Mouse (Mus musculus) WW6 (cell line): ENCODE data around the gene Klc4.

Experiments used
- DNase-seq: peaks from one replicate; pipeline ENCODE4 v3.0.0-alpha.2; 2013; ENCODE audit warnings: low read depth, low spot score

Gene Klc4

DNA sequence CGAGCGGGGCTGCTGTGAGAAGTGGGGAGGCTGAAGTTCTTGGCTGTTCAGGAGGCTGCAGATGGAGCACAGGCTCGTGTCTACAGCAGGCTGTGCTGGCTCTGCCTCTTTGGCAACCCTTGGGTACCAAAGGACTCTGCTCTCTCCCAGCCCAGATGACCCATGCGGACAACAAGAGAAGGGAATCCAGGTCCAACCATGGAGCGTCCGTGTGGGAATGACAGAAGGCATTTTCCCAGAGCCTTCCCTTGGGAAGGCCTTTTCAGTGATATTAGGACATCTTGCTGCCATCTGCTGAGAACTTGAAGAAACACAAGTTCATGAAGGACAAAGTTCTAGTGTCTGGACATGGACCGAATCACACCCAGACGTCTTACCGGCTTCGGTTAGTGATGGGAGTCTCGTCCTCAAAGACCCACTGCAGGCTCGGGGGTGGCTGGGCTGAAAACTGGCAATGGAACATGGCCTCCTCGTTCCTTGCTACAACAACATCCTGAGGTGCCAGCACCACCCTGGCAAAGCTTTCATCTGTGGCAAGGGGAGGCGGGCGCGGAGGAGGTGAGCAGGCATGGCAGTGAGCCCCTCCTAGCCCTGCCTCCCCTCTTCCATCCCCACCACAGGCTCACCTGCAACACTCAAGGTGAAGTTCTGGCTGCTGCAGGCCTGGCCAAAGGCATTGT, 56.0 kb downstream of the Klc4 start:
- no peak for DNase-seq

DNA sequence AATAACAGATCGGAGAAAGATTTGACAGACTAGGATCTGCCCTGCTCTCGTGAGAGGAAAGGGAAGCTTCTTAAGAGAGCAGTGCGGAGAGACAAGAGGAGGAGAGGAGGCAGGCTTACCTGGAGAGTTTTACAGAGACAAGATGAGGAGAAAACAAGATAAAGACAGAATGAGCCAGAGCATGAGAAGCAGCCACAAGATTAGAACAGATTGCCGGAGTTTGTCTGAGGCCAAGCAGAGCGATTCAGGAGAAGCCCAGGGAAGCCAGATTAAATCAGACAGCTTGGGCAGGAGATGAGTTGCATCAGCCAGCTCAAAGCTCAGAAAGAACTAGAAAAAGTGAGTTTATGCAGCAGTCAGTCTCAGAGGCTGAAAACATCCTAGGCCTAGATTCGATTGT, 56.9 kb downstream of the Klc4 start:
- DNase-seq, result no peak

DNA sequence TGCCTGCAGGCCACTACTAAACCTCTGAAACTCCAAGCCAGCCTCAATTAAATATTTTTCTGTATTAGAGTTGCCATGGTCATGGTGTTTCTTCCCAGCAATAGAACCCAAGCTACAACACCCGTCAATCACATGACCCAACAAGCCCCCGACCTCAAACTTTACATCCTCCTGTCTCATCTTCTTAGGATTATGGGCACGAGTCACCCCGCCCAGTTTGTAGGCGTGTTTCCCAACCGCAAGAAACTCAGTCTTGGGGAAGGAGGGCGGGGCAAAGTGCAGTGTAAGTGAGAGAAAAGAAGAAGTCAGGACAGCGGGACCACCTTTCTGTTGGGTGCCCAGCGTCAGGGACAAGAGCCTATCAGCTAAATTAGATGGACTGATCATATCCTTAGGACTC, 57.6 kb downstream of the Klc4 start:
- no peak for DNase-seq

DNA sequence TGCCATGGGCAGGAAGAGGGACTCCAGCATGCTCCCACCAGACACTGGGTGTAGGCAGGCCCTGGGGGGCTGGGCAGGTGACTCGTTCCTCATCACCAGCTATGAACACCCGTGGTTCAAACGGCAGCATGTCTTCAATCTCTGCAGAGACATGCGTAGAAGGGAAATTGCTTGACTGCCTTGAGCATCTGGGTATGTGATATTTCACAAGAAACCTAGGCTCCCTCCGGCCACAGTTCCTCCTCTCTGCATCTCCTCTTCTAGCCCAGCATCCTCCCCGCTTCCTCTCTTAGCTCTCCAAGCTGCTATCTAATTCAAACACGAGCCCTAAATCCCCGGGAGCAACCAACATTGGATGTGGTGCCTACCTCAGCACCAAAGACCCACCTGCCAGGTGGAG, 59.5 kb downstream of the Klc4 start:
- no peak for DNase-seq
